Mouse (Mus musculus) kidney, postnatal 4 days (tissue): ENCODE results near the gene Ncbp1.
A peak's percentile ranks its signal among the peaks of the same experiment; 100 is the strongest.

ENCODE experiments used
- DNase-seq, 2 experiments: peaks; one replicate each; pipeline ENCODE4 v3.0.0; 2021; ENCODE audit warnings: mixed read lengths in 2 of 2

Gene Ncbp1

DNA sequence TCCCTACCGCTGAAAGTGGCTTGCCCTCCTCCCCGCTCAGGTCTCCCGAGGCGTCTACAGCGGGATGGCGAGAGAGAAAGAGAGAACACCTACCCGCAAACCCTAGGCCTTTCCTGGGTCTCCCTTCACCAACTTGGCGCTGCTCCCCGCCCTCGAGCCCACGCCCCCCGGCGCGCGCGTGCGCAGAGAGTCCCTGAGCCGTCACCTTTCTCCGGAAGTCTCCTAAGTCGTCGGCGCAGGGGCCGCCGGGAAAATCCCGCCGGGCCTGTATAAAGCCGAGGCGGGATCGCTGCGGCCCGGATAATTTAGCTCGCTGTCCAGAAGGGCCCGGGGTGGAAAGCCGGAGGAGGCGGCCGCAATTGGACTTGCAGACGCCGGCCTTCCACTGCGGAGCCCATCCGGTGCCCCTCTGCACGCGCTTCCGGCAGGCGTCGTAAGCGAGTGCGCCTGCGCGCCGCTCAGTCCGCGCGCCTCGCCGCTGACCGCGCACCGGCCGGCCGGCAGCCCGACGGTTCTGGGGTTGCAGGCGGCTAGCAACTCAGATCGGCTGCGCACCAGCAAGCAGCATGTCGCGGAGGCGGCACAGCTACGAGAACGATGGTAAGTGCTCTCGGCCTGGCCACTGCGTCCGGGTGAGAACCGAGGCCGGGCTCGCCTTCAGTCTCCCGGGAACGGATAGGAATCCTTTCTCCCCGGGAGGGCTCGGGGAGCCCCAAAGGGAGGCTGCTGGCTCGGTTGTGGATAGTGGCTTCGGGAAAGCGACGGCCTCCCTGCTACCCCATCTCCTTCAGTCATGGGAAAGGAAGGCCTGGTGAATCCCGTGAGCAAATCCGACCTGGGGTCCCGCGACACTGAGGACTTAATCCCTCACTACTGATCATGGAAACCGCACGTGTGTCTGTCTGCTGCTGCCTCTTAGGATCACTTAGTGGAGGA, at the start of gene Ncbp1, which contains the start of gene Tstd2:
Ncbp1 (plus strand) TSS at position 327 of the 936 bp plus-strand sequence.
Tstd2 (minus strand) TSS at position 408 of the 936 bp plus-strand sequence.
- peak; percentile 94 to 96 for DNase-seq

DNA sequence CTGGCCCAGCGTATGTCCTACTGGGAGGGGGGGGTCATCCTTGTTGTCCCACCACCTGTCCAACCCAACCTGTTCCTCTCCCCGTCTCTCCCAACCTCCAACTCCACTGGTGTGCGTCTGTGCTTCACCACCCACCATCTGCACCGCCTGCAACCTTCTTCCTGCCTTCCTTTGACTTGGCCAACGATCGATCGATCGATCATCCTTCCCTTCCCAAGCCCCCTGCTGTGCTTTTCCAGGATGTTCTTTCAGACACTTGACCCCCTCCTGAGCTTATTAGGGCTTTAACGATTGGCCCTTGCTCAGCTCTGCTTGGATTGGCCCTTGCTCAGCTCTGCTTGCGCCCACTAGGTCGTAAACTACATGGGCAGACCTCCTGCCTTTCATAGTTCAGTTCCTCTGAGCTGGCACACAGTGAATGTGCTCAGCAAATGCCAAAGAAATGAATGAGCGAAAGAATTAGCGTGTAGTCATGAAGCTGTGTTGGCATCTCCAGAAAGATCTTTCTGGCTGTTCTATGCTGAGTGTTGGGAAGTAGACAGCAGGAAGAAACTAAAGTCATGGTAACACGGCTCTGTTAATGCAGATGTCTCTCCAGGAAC, 48.8 kb upstream of the Ncbp1 start:
- DNase-seq: no peak

DNA sequence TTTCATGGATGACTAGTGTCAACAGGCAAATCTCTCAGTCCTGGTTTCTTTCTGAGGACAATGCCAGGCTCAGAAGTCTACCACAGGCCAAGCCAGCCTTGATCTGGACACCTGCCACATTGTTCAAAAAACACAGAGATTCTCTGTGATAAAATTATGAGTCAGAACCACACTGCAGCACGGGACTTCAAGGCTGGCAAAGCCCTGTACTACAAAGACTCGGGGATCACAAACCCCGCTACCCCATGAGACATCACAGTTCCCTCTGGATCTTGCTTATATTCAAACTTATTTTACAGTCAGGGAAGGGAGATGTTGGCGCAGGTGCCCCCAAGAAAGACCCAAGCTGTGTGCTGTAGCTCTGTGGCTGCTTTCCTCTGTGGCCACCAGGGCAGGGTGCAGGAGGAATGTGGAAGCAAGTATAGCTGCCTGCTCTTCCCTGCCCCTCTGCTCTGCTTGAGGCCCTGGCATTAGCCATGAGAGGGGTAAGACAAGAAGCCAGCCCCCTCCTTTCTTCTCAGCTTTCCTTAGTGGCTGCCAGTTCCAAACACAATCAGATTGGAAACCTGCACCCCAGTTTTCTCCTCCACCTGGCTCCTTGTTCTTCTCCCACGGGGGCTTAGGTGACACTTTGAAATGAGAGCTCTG, 45.9 kb upstream of the Ncbp1 start:
- DNase-seq: no peak

DNA sequence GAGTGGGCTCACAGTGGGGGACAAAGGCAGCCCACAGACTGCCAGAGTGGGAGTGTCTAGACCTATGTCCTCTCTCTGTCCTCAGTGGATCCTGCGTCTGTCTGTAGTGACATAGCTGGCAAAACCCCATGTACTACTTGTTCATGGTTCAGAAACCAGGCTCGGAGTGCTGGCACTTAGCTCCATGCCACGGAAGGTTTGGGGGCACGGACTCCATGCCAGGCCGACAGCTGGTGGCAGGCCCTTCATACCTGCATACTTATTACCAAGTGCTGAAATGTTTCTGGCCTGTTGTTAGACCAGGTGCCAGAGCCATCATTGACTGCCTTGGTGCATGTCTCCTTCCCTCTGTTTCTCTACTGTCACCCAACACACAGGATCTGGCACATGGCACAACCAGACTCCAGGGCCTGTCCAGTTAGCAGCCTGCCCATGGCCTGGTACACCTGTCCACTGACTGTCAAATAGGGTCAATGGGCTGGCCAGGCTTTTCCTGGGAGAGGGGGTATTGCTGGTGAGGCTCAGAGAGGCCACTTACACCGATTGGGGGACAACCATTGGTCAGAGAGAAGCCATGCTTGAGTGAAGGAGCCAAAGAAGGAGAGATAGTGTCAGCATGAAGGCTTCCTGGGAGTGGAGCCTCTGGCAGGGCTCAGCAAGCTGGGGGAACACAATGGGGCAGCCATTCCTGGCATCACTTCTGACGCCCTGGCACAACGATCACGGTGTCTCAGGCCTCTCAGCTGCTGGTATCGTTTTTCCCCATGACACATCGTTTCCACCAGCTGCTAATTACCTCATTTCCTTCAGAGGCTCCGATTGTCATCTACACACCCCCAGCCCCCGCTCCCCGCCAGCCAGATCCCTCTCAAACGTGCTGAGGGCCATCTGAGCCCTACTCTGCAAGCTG, 43.2 kb upstream of the Ncbp1 start:
- no peak for DNase-seq

DNA sequence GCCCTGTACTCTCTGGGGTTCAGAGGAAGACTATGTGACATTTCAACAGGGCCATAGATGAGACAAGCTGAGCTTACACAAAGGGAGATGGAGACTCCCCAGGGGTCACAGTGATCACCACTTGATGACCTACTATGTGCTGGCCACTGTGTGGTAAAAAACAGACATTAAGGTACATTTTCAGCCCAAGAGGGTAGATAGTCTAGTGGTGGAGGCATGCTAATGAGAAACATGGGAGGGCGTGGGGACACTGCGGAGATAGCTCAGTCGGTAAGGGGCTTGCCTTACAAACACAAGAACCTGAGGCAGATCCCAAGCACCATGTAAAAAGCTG, 42.6 kb upstream of the Ncbp1 start:
- DNase-seq: no peak

DNA sequence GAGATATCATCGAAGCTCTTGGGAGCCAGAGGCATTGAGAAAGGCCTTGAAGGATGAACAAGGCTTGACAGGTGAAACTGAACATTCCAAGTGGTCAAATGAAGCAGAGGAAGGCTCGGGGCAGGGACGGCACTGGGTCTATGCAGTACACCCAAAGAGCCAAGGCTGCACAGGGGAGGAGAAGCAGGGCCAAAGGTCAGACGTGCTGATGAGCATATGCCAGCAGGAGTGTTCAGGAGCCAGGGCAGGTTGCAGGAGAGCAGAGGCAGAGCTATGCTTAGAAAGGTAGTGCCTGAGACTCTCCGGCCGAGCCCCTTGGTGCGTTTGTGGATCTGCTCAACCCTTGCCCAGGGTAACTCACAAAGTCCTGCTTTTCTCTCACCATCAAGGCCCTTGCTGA, 41.9 kb upstream of the Ncbp1 start:
- no peak for DNase-seq

DNA sequence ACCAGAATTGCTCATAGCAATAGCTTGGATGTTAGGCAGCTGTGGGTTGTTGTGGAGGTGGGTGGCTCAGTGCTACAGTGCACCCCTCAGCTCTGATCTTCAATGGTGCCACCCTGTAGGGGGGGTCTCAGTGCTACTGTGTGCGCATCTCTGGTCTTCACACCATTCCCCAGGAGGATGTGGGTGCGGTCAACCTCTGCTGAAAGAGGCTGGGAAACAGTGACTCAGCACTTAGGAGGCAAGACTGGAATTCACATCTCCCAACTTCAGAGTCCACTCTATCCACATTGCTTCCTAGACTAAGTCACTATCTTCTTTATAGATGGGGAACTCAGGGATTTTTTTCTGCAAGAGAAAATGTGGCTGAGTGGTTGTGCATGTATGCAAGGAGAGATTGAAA, 40.8 kb upstream of the Ncbp1 start:
- DNase-seq: no peak

DNA sequence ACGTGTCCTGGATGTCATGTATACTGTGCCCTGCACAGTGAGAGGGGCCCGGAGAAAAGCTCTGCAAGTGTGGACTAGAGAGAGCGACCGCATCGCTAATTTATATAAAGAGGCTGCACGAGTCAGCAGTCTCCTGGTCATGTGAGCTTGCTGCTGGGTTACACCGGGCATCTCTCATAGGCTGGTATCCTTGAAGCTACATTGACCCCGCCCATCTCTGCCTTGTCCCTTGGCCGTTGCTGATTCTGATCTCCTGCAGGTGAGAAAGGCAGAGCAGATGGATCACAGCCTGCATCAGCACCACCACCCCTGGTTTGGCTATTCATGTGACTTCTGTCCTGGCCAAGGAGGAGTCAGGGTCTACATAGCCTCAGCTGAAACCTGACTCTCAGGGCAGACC, 39.3 kb upstream of the Ncbp1 start:
- peak in 1 of 2 experiments; percentile 22 for DNase-seq

DNA sequence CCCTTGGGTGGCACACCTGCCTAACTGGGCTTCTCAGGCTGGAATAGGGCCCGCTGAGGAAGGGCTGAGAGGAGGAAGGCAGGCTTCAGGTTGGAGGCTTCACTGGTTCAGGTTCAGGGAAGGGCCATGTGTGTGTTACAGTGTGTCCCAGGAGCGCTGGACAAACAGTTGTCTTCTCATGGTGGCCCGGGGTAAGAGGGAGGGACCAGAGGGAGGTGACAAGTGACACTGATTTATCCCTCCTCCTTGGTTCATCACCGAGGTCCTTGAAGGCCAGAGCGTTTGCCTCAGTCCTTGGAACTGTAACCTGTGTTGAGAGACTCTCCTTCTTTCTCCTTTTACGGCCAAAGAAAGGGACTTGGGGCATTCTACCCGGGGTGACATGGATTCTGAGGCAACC, 37.9 kb upstream of the Ncbp1 start:
- DNase-seq: no peak

DNA sequence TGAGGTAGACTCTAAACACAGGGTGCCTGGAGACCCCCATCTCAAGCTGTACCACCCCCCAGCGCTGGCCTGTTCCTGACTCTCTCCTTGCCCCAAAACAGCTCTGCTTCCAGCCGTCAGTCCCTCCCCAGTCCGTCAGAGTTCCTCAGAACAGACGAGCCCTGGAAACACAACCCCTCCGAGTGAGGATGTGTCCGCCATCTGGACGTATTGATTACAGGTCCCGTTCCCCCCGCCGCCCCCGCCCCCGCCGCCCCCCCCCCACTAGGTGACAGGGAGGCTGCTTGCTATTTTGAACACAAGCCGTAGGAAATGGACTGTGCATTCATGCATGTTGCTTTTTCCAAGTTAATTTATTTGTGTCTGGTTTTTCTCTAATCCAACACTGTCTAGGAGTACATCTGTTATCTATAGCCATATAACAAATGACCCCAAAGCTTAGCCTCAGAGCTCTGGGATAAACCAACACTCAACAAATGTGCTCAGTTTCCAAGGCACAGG, 37.2 kb upstream of the Ncbp1 start:
- DNase-seq: no peak

DNA sequence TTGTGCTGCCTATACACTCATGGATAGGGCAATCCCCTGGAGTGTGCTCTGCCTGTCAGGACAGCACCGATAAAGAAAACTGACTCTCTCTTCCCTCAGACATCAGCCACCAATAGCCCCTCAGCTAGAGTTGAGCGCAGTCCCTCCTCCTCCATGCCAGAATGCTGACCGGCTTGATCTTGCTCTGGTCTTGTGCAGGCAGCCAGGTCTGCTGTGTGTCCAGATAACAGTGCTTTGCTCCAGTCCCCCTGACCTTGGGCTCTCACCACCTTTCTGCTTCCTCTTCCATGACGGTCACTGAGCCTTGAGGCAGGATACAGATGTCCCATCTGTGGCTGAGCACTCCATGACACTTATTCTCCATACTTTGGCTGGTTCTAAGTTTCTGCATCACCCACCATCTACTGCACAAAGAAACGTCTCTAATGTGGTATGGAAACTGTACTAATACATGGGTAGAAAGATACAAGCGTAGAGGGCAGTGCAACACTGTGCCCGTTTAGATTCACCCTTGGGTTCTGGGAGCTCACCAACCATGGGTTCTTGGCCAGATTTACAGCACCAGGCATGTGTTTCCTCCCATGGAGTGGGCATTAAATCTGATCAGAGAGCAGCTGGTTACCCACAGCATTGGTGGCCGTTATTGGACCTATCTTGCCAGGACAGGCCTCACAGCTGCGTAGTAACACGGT, 36.2 kb upstream of the Ncbp1 start:
- no peak for DNase-seq

DNA sequence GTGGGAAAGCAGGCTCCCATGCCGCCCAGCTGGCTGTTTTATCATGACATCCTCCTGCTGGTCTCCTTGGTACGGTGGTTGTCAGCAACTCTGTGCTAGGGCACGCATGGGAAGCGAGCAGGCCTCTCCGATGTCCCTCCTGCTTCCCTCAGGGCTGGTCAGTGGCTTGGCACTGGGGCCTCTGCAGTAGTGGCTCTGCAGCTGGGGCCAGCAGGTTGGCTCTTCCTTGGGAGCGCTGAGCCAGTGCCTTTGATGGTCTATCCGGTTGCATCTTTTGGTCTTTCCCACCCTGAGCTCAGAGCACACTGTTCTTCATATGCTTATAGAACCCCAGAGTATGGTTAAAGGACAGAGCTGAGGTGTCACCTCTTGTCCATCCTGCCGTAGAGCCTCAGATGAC, 28.3 kb upstream of the Ncbp1 start:
- no peak for DNase-seq

DNA sequence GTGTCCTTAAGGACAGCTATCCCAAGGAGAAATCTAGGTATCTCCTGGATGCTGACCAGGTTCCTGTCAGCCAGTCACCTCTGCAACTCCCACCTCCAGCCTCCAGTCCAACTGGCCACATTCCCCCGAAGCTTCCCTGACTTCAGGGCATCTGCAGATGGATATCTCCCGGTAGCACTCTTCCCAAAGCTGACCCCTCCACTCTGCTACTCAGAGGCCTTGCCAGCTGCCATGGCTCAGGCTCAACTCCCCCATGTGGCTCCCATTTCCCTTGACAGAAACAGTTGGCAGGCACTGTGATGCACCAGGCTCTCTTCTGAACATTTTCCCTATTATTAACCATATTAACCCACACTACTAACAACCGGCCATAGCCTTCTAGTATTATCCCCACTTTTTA, 27.1 kb upstream of the Ncbp1 start:
- DNase-seq: peak in 1 of 2 experiments; percentile 11

DNA sequence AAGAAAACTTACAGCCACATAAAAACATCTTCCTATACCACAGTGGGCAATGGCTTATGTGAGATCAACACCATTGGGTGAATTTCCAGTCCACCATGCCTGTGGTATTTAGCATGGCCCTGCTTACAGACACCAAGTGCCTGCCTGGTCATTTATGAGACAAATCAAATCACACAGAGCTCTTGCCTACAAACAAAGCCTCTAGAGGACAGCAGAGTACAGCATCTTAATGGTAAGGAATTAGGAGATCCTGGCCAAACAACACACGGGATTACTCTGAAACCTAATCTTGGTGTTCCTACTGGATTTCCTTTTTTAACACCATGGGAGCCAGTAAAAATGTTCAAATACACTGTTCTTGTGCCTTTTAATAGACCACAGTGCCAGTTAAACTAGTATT, 23.1 kb upstream of the Ncbp1 start:
- DNase-seq: no peak

DNA sequence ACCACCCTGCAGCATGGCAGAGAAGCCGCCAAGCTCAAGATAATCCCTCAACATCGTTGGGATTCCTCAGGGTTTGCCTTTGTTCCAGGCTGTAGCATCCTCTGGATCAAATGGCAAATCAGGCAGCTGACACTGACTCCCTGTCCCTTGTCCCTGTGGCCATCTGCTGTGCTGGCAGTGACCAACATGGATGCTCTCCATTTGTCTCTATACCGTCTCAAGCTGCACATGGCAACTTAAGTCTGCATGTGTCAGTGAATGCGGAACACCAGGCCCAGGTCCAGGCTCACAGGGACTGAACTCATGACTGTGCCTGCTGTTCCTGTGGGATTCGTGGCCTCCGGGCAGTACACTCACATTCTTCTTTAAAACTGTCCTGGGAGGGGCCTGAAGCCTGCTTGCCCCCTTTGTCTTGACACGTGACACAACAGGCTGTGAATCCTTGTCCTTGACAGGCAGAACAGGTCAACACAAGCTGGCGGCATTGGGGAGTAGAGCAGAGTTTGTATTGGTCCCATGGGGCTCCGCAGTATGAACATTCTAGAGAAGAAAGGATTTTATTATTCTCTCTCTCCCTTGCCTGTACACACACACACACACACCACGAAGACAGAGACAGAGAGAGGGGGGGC, 21.8 kb upstream of the Ncbp1 start:
- DNase-seq: no peak

DNA sequence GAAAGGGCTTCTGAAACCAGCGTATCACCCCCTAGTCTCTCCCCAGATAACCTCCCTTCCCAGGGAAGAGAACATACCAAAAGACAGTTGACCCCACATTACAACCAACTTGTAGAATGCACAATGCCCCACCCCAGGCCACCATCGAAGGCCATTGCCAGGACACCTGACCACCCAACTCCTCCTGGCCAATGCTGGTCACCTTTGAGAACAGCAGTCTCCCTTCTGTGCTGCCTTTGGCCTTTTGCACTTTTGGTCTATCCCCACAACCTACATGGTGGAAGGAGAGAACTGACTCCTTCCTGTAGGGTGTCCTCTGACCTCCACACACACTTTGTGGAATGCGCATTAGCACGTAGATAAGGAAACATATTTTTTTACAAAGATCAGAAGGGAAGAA, 20.9 kb upstream of the Ncbp1 start:
- DNase-seq: no peak

DNA sequence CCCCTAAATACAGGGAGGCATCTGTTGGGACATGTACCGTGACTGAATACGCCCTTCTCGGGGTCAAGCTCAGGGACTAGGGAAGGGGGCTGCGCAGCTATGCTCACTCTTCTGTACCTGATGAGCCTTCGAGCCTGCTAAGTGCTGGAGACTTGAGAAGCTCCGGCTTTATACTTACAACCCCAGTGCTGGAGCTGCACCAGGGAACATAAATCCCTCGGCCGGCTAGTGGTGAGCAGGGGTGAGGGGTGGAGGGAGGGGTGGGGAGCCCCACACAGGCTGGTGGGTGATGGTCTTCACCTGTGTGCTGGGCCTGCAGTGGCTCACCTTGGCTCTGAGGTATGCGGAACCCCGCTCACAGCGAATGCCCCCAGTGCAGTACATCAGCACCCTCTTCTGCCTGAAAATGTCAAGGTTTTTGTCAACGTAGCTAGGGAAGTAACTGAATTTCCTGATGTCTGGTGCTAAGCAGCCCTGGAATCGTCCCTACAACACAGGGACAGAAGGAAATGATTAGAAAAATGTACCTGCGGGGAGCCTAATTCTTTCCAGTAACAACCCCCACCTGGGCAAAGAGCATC, 18.8 kb upstream of the Ncbp1 start:
- no peak for DNase-seq

DNA sequence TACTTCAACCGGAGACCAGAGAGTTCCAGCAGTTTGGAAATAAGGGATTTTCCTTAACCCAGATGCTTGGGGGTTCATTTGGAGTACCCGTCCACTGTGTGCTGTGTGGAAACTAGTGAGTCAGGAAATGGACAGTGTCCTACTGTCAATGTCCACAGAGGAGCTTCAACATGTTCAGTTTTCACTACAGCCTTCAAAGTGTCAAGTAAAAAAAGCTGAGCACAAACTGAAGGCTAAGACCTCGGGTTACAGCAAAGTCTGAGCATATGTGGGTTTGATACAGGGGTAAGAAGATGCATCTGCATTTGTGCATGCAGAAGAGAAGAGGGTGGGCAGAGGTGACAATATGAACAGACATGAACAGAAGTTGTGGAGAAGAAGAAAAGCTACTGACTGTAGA, 17.6 kb upstream of the Ncbp1 start:
- DNase-seq: no peak

DNA sequence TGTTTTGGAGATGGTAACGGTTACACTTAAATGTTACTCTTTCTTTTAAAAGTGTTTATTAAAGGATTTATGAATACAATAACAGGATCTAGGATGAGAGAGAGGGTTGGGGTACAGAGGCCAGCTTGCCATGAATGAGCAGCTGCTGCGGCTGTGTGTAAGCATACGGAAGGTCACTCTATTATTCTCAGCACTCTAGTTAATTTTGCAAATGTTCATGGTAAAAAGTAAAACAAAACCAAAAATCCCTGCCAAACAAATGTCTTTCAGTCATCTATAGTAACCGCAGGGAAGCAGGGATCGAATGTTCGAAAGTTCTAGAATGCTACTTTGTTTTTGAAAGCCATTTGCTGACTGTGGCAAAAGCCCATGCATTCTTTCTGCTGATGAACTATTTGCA, 15.1 kb upstream of the Ncbp1 start:
- no peak for DNase-seq

DNA sequence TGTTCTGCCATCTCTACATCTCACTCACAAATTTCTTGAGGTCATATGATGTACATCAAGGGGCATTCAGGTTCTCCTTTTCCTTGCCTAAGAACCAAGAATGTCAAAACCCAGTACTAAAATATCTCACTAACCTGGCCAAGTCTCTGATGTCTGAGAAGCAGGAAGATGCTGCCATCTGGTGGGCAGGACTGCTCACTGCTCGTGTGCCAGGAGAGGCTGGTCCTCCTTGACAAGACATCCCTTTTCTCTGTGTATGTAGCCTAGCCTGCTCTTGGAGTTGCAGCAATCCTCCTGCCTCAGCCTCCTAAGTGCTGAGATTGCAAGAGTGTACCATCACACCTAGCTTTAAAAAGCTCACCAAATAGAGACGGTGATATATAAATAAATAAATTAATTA, 11.9 kb upstream of the Ncbp1 start:
- DNase-seq: peak; percentile 81 to 86
